Mouse (Mus musculus): ENCODE measurements around the gene Zfp618.

Gene Zfp618

DNA sequence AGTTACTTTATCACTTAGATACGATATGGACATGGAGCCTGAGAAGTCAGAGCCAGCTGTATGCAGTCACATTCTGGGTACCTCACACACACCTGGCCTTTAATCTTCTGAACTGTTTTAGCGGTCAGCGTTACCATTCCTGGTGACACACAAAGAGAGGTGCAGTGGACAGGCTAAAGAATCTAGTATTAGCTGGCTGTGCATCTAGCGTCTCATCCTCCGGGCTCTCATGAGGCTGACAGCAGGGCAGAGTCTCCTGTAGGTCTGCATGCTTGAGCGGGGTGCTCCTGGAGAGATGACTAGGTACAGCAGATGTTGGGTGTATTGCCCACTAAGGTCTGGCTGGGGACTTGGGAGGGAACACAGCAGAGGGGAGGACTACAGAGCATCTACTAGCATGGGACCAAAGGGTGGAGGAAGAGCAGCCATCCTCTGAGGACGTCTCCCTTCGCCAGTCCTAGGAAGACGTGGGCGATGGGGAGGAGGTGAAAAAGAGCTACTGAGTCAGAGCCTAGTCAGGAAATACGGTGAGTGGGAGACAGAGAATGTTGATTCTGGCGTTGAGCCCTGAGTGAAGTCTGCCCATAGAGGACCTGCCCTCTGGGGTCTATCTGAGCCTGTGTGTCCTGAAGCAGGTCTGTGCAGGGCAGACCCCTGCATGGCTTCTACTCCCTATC is 103.3 kb downstream of the Zfp618 start:
- 60% methylated on average over 12 of the region's 12 CpGs for WGBS

DNA sequence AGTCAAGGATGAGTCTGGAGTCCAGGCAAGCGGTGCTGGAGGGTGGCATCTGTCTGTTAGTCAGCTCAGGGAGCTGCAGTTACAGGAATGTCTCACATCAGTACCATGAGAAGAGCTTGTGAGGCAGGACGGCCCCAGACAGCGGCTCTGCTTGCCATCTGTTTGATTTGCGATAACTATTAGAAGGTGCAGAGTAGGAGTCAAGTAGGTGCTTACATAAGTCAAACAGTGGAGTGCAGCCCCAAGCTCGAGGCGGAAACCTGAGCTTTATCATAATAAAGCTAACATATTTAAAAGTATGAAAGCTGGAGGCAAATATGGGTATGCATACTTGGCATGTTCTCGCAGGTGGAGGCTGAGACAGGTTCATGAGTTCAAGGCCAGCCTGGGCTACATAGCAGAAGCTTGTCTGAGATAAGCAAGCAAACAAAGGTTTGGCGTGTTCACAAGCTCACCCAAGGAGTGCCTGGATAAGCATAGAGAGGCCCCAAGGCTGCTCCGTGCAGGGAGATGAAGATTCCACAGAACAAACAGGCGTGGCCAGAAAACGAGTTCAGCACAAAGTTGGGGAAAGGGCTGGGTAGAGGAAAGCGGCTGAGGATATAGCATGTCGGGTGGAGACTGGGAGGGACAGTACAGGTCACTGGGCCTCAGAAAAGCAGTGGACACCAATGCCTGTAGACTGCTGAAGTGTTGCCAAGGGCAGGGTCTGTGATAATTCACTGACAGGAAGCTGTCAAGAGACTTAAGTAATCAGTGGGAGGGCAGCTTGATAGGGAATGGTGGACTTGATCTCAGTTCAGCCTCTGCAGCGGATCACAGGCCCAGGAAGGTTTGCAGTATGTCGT is 106.3 kb downstream of the Zfp618 start:
- 89% methylated on average over 15 of the region's 15 CpGs for WGBS

DNA sequence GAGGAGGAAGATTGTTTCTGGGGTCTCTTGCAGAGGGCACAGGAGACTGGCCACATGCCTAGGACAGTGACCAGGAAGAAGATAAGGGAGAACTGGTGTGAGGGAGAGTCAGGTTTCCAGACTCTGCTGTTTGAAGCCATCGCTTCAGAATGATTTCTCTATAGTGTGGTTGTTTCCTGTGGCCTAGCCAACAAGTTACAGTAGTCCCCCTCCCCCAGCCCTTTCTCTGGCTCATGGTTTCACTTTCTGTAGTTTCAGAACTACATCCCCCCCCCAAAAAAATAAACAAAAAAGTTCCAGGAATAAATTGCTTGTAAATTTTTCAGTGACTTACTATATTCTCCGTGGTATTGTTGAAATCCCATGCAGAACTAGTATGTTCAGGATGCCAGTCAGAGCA is 107.8 kb downstream of the Zfp618 start:
- WGBS: 79% methylated on average over 2 of the region's 2 CpGs

DNA sequence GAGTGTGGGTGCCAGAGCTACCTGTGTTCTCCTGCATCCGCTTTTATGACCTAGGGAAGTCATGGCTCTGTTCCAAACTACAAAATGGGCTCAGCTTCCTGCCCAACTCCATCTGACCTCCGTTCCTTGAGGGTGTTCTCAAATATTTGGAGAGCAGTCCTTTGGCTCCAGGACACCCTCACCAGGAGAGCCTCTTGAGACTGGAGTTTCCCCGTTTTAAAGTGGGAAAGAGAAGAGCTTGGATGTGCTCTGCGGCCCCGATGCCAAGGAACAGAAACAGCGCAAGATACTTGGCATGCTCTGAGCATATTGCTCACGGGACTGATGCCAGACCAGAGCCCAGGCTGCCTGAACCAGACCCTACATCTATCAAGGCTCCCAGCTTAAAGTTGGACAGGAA is 113.8 kb downstream of the Zfp618 start:
- WGBS: 46% methylated on average over 7 of the region's 7 CpGs

DNA sequence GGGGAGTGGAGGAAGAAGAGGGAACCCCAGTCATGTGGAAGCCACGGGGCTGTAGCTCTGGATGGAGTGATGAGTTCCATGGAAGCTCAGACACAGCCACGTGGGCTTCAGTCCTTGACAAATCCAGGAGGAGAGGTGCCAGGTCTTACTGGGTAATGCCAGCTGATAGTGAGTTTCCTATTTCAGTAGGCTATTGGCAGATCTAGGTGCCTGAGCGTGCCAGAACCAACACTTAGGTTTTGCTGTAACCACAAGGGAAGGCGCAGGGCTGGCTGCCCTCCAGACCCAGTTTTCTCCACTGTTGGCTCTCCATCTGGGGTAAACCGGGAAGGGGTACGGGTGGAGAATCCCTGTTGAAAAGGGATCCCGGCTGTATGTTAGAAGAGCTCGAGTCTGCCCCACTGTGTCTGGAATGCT is 119.1 kb downstream of the Zfp618 start:
- WGBS: 55% methylated on average over 8 of the region's 8 CpGs

DNA sequence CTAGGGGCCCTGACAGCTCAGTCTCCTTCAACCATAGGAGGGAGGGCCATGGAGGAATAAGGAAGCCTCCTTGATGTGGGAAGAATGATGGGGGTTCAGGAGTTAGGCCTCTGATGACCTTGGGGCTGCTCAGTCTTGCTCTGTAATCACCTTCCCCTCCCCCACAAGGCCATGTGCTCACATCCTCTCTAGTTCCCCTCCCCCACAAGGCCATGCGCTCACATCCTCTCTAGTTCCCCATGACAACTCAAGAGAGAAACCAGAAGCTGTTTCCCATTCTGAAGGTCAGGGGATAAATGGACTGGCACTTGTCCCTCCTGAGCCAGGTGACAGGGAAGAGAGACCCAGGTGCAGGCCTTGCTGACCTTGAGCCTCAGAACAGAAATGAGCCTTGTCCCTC is 124.1 kb downstream of the Zfp618 start:
- 90% methylated on average over 1 of the region's 1 CpGs for WGBS

DNA sequence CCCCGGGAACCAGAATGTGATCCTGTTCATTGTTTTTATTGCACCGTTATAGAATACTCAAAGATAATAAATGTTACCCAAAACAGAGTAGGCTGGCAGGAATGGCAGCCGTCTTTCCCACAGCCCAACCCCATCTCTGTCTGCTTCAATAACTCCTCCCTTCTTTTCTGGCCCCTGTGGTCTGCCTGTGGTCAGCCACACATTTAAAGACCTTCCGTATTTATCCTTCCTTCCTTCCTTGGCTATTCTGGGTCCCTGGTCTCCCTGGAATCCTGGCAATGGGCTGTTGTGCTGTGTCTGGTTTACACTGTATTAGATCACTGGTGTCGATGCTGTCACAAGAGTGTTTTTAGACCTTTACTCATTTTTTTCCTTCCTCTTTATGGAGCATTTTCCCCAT is 125.8 kb downstream of the Zfp618 start:
- 83% methylated on average over 5 of the region's 5 CpGs for WGBS

DNA sequence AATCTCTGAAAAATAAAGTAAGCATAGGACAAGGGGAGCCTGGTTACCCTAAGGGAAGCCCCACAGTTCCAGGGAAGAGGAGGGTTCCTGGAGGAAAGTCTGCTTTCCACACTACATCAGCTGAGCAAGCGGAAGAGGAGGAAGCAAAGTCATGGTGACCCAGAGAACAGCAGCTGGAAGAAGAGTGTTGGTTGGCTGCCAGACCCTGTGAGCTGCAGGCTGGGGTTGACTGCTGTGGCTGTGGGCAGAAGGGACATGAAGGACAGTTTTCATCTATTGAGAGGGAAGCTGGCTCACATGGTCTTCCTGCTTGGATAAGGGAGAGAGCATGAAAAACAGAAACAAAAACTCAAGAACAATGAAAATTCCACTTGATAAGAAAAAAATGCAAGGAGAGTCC is 132.2 kb downstream of the Zfp618 start:
- WGBS: 60% methylated on average over 1 of the region's 1 CpGs

DNA sequence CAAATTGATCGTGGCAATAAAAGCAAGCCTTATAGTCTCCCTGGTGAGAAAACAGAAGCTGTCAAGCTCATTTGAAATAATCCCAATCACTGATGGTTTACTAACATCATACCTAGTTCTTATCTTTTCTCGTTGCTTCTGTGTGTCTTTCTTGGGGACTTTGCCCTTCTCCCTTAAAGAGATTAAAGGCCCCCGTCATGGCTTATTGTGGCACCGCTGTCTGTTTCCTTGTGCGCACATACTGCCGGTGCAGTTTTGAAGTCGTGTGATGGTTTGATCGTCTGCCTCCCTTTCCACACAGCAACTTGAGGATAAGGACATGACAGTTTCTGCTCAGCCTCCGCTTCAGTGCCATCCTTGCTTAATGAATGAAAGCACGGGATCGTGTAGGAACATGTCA is 135.1 kb downstream of the Zfp618 start:
- 93% methylated on average over 11 of the region's 11 CpGs for WGBS

DNA sequence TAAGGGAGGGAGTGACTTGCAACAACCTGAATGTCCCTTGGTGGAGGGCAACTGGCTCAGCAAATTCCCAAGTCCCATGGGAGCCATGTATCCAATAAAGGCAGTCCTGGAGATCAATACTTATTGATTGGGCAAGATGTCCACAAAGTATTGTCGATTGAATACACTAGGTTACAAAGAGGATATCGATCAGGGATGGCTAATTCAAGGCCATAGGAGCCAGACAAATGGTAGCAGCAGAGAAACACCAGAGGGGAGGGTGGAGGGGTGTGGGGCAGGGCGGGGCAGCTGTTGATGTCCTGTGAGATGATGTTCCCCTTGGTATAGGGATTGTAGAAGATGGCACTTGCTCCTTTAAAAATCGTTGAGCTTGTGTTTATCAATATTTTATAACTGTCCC is 136.7 kb downstream of the Zfp618 start:
- WGBS: 90% methylated on average over 4 of the region's 4 CpGs

DNA sequence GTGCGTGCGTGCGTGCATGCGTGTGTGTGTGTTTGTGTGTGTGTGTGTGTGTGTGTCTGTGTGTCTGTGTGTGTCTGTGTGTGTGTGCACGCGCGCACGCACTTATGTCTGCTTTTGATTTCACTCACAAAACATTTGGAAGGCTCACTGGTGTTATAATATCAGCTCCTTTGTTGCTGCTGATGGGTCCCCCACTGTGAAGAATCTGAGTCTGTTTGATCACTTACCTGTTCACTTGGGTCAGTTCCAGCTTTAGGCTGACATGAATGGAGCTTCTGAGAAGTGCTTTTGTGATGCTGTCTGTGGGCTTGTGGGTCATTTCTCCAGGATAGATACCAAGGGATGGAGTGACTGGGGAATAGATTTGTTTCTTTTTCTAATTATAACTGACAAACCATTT is 140.3 kb downstream of the Zfp618 start:
- WGBS: 90% methylated on average over 8 of the region's 8 CpGs

DNA sequence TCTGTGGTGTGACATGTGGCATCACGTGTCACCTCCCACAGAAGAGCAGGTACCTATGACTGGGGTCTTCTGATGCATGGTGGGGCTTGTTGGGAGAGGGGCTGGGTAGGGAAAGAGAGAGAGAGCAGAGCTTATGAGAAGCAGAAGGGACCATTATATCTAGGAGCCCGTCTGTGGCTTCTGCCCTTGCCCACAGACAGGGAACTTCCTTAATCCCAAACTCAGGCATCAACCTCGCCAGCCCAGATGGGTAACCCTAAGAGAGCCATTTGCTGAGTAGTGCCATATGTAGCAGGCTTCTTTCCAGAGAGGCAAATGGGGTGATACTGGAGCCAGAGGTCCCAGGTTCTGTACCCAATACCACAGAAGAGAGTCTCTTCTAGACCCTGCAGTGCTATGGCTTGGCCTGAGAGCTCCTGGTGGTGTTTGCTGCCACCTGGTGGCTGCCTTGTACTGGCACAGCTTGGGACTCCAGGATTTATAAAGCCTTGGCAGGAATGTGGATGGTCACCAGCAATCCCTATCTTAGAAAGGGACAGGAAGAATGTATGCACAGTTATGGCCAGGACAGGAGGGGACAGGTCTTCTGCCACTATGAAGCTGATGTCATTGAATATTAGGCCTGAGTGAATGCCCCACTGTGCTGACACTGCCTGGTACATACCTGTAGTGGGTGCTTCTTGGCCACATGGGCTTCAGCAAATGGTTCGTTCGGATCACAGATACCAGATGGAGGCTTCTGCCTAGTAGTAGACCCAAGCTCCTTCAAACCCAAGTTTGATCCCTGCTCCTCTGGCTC is 153.5 kb downstream of the Zfp618 start:
- WGBS: 91% methylated on average over 5 of the region's 5 CpGs

DNA sequence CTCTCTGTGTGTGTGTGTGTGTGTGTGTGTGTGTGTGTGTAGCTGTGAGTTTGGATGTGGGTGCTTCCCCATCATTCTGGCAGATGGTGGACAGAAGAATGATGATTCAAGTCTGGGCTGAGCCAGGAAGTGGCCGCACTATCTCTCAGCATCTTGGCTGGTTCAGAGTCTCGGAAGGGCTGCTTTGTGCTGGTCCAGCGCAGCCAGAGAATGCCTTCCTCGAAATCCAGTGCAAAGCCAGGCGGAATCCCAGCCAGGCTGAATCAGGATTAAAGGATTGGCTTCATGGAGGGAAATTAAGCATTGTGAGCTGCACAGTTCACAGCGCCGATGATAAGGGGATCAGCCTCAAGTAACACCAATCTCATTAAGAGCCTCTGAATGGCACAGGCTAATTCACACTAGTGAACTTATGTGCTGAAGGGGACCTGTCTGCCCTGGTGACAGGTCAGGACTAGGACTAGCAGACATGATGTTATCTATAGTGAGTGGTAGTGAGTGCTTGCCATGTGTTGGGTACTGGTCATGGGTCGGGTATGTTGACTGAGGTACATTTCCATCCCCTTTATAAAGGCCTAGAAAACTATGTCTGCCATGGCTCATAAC is 159.6 kb downstream of the Zfp618 start:
- WGBS: 48% methylated on average over 8 of the region's 8 CpGs

DNA sequence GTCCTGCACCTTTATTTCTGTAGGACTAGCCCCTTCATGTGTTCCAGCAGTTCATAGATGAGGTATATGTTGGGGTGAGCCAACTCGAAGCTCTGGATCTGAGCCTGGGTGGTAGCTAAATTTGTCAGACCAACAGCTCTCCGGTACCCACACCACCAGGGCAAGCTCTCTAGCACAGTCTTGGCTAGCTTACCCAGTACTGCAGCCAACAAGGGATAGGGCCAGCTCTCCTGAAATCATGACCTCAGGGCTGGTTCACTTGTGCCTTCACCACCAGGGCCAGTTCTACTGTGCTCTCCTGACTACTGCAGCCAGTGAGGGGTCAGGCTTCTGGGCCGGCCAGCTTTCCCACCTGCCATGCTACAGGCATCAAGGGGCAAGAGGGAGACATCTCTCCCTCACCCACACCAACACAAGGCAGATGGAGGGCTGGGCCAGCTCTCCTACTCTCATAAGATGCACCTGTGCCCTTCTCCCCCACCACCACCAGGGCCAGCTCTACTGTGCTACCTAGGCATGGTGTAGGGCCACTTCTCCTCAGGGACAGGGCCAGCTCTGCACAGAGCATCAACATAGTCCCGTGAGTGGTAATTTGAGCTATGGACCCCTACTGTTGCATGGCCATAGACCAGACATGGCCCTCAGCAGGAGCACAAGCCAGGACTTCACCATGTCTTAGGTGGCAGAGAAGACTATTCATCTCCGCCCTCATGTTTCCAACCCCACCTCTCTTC is 164.7 kb downstream of the Zfp618 start:
- WGBS: 70% methylated on average over 5 of the region's 5 CpGs

DNA sequence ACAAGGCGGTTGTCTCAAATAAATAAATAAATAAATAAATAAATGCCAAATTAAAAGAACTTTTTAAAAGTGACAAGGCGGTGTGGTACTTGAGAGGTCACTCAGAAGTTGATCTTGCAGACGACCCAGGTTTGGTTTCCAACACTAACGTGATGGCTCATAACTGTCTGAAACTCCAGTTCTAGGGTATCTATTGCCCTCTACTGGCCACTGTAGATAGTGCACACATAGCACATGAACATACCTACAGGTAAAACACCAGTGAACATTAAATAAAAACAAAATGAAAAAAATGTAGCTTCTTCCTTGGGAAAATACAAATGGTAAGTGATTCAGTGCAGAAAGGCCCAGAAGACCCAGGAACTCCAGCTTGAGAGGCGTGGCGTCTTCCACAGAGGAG is 181.9 kb downstream of the Zfp618 start:
- 97% methylated on average over 6 of the region's 6 CpGs for WGBS

DNA sequence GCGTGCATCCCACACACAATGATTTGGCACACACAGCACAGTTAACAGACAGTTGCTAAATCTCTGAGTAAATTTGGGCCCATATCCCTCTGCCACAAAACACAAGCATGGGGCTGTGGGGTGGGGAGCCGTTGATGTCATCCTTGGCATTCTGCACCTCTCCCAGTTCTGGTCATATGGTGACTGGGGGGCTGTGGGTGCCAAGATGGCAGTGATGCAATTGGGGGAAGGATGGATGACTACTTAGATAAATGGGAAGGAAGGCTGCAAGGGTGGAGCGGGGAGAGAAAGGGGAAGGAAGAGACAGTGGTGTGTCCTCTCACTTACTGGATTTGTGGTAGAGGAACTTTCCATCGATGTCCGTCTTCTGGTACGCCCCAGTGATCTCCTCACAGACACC is 185.8 kb downstream of the Zfp618 start:
- 83% methylated on average over 6 of the region's 6 CpGs for WGBS

DNA sequence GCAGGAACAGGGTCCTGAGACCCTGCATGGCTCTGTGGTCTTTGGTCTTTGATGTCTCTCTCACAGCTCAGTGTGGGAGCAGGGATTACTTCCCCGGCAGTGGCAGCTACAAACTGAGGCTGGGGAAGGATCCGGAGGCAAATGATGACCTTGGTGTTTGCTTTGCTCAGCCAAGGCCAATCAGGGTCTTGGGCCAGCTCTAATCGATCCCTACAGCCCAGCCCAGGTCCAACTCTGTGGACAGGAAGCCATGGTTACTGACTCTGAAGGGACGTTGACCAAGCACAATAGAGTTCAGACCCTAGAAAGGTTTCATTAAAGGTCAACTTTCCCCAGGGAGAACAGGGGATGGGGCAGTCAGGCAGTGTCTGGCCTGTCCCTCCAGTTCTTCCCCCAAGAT is 188.7 kb downstream of the Zfp618 start:
- WGBS: 84% methylated on average over 4 of the region's 4 CpGs

DNA sequence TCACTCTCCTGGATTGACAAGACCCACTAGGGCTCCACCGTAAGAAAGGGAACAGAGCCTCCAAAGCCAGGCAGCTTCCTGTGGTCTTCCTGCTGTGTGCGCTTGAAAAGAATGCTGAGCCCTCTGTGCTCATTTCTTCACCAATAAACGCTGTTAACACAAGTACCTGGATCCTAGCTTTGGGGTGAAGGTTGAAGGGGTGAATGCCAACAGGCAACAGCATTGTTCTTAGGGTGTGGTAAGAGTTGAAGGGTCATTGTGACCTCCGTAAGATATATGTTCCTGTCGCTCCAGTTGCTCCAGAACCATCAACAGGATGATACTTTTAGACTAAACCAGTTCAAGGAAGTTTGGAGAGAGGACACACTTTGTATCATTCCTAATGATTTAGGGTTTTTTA is 189.3 kb downstream of the Zfp618 start, which contains the start of gene Ambp:
Gene Ambp, minus strand, starts transcription at position 101 of the 400 bp plus-strand sequence.
- 75% methylated on average over 5 of the region's 5 CpGs for WGBS

DNA sequence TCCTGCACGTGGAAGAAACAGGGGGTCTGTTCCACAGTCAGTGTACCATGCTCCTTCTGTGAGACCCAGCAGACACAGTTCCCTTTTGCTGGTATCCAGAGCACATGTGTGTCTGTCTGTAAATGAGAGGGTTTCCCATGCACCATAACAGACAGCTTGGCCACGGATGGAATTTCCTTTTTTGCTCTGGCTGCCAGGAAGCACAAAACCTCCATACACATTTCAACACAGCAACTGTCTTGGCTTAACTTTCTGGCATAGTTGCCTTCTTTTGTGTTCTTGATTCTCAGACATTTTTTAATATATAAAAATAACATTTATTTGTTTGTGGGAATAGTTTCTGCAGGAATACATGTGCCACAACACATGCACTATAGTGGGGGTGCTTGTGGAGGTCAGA is 190.2 kb downstream of the Zfp618 start:
- 41% methylated on average over 2 of the region's 2 CpGs for WGBS

DNA sequence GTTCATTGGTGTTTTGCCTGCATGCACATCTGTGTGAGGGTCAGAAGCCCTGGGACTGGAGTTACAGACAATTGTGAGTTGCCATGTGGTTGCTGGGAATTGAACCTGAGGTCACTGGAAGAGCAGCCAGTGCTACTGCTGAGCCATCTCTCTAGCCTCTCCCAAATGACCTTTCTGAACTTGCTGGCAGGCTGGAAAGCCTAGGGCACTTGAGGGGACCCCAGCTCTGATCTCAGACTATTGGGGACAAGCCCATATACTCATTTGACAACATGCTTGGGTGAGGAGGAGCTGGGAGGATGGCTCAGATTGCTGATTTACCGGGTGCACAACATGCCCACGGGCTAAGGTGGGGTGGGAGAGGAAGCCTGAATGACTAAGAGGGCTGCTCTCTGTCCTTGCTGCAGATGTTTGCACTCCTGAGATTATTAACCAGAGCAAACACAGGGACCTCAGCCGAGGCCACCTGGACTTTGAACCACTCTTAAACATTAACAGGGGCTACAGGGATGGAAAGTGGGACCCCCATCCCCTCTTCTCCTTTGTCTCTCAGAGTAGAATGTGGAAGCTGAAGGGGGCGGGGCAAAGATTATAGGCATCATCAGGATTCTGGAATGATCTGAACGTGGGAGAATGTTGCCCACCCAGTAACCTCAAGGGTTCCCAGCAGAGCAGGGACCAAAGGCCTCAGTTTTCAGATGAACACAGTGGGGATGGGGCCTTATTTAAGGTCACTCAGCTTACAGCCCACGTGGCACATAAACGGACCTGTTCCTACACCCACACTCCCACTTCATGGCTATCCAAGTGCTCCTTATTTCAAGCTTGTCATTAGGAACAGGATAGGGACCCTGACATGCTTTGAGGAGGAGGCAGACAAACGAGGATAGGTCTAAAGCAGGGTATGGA is 191.6 kb downstream of the Zfp618 start:
- WGBS: 78% methylated on average over 8 of the region's 8 CpGs
